Mouse (Mus musculus) G1E (cell line): ENCODE data around the gene Dolpp1.
A peak's percentile ranks its signal among the peaks of the same experiment; 100 is the strongest.

Experiments
- CTCF ChIP-seq: IDR thresholded peaks from 2 replicates; pipeline ENCODE4 v1.5.1; 2012; ENCODE audit warnings: low read depth, low read length, inconsistent platforms, mixed read lengths
- GATA1 ChIP-seq: IDR thresholded peaks from 2 replicates; pipeline ENCODE4 v1.6.1; 2012; ENCODE audit warnings: borderline replicate concordance, low read length, inconsistent platforms, mixed read lengths
- GATA2 ChIP-seq: IDR thresholded peaks from 2 replicates; pipeline ENCODE4 v1.6.1; 2012; ENCODE audit warnings: low read depth, low read length, inconsistent platforms, borderline replicate concordance
- POLR2AphosphoS5 ChIP-seq: IDR thresholded peaks from 2 replicates; pipeline ENCODE4 v1.6.1; 2012; ENCODE audit warnings: low read depth, low read length, inconsistent platforms; ENCODE audit not compliant: insufficient replicate concordance
- TAL1 ChIP-seq: conservative IDR thresholded peaks from 2 replicates; pipeline ENCODE4 v1.6.1; 2012; ENCODE audit warnings: low read depth, low read length, inconsistent platforms, mixed read lengths

DNA sequence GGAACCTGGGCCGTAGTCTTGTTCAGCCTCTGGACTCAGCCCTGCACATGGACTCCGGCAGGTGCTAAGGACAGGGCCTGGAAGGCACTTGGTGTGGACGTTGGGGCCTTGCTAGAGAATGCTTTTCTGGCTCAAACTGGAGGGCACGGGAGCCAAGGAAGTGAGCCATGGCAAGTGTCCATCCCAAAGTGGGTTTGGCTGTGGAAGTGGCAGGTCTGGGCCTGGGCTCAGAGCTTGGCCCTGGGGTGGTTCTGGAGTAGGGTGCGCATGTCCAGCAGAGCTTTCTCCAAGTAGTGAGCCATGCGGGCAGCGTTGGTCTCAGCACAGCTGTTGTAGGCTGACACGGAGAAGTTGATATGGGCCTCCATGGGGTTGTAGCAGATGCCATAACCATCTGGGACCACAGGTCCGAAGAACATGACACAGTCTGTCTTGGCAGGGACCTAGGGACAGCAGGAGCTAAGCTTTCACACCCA lies 10.3 kb downstream of the Dolpp1 start:
- TF ChIP-seq CTCF (no peak), GATA1 (no peak), TAL1 (no peak), GATA2 (no peak), POLR2AphosphoS5 (peak; percentile 16; the same call in 1 of the 2 replicates)
